Mouse (Mus musculus): ENCODE results near the gene Adam8.

Gene Adam8

DNA sequence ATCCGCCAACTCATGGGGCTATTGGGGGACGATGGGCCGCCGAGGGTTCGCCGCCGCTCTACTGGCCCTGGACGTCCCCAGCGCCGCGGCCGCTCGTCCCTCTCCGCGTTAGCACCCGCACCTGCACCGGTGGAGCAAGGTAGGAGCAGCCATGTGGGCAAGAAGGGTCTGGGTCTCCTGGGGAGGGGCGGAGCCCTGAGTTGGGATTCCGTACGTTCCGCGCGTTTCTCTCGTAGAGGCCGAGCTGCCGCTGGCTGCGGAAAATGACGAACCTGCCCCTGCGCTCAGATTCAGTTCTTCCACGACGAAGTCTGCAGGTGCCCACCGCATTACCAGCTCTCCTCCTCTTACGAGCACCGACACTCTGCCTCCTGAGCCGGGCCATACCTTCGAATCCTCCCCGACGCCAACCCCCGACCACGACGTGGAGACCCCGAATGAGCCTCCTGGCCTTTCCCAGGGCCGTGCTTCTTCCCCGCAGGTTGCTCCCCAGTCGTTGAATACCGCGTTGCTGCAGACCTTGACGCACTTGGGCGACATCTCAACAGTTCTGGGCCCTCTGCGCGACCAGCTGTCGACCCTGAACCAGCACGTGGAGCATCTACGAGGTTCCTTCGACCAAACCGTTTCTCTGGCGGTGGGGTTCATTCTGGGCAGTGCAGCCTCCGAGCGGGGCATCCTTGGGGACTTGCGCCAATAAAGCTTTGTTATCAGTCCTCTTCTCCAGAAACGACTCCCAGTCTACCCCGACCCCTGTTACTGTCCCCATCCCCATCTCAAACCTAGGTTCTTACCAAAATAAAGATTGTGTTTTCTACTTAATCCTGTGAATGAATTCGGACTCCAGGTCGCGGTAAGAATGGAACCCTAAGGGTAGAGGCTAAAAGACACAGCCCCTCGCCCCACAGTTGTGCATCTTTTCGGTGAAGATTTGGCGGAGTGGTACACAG is 47.8 kb downstream of the Adam8 start:
- DNase-seq: no peak

DNA sequence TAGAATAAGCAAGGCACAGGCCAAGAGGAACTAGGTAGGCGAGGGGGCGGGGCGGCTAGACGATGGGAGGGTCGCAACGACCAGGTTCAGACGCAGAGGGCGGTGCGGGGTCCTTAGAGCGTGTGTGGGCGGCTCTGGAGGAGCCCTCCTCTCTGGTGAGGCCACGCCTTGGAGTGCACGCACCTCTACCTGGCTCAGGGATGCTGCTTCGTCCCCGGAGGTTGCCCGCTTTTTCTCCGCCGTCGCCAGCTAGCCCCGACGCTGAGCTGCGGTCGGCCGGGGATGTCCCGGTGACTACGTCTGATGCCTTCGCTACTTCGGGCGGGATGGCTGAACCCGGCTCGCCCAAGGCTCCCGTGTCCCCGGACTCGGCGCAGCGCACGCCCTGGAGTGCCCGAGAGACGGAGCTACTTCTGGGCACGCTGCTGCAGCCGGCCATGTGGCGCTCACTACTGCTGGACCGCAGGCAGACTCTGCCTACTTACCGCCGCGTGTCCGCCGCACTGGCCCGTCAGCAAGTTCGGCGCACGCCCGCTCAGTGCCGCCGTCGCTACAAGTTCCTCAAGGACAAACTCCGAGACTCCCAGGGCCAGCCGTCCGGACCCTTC is 48.6 kb downstream of the Adam8 start, which contains the start of gene Utf1:
Utf1 (plus strand) TSS at position 116 of the 608 bp plus-strand sequence.
- DNase-seq: no peak

DNA sequence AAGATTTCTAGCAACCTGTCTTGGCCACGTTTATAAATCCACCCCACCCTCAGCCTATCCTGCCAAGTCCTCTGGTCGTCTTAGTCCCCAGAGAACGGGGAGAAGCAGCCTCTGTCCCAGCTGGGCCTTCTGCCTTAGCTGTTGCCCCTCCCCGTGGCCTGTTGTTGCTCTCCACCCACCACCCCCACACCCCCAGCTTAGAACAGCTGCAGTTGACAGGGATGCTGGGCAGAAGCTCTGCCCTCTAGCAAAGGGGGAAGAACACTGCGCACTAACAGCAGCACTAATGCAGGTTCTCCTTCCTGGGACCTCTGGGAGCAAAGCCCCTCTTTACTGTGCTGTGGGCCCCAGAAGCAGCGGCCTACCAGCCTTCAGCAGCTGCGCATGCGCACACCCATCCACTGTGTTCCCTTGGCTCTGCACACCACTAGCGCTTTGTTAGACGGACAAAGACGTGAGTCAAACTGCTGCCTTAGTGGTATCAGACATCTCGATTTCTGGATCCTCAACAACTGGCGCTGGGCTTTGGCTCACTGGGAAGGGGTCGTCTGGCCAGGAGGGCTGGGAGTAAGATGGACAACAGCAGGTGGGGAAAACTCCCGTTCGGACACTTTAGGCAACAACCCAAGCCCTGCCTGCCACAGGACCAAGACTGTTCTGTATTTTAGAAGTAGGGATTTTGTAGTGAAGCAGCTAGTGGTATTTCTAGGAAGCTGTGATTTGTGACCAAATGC is 51.7 kb downstream of the Adam8 start:
- DNase-seq: no peak

DNA sequence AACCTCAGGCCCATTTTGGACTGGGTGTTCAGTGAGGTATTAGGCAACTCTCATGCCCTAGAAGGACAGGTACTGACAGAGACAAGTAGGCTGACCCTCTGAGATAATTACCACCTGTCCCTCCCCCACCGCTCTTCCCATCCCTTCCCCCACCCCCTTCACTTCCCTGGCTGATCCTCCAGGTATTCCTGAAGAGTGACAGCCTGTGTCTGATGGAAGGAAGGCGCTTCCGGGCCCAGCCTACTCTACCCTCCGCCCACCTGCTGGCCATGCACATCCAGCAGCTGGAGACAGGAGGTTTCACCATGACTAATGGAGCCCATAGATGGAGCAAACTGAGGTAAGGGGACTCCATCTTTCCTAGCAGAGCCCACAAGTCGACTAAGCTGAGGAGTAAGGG is 54.6 kb downstream of the Adam8 start:
- DNase-seq: no peak

DNA sequence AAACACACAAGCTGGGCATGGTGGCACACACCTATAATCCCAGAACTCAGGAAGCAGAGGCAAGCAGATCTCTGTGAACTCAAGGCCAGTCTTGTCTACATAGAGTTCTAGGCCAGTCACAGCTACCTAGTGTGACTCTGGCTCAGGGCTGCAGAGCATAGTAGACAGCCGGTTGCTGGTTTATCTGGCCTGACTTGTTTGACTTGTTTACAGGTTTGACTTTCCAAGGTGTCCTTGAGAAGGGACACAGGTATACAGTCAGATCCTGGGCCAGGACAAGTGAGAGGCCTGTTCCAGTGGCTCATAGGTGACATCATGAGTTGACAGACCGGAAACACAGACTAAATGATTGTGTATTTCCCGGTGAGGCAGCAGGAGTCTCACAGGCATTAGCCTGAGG is 55.2 kb downstream of the Adam8 start:
- DNase-seq: no peak

DNA sequence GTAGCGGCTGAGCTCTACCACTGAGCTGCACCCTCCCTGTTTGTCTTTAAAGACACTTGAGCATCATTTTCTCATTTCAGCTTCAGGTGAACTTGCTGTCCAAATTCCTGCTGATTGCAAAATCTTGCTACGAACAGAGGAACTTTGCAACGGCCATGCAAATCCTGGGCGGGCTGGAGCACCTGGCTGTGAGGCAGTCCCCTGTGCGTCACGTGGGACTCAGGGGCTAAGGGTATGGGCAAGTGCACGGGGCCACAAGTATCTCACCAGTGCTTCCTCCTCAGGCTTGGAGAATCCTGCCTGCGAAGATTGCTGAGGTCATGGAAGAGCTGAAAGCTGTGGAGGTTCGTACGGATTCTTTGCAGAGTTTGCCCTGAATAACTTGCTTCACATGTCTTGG is 55.7 kb downstream of the Adam8 start:
- DNase-seq: no peak

DNA sequence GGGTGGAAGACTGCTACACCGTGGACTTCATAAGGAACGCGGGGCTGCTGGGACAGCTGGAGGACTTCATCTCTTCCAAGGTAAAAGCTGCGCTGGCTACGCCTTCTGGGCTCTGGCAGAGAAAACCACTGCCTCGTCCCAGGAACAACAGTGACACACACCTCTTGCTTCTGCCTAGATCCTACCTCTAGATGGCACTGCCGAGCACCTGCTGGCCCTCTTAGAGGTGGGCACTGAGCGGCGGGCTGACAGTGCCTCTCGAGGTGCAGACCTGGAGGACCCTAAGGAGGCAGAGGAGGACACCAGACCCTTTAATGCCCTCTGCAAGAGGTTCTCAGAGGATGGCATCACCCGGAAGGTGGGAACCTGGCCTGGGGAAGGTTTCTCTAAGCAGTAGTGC is 61.6 kb downstream of the Adam8 start:
- DNase-seq: no peak
